26 mouse cellular contexts compared by ENCODE assay signal in genomic region chr2:40941301-40941700, GRCm38 (mm10).
DNase-seq lines count a peak whose midpoint lies in the region; ATAC-seq and TF ChIP-seq lines count a peak whose summit lies in the region.
"Had no signal": no experiment of that assay in that cellular context is flagged by ENCODE, and none has a peak within 500 bp of the region (broad histone marks: within the 10 kb centered on the region; RNA-seq: fewer than 3 reads in every experiment).

No protein-coding gene starts in this region.

- no peaks in the 10 kb centered on the region for H3K4me1 ChIP-seq in embryonic facial prominence, embryonic 14.5 days (ENCODE audit: control insufficient read depth, insufficient read depth, low read length)
- no peaks in the 10 kb centered on the region for H3K4me1 ChIP-seq in embryonic facial prominence, embryonic 10.5 days
- no peaks in the 10 kb centered on the region for H3K4me1 ChIP-seq in hindbrain, embryonic 14.5 days (replicated peaks; ENCODE audit: control insufficient read depth, insufficient read depth, low read length)
- no peaks in the 10 kb centered on the region for H3K4me1 ChIP-seq in hindbrain, embryonic 10.5 days (replicated peaks)
- H3K4me1 ChIP-seq in midbrain, postnatal 0 days (ENCODE audit: insufficient read depth, low read length): no peaks in the 10 kb centered on the region
- no peaks in the 10 kb centered on the region for H3K4me1 ChIP-seq in midbrain, embryonic 14.5 days (ENCODE audit: control insufficient read depth, insufficient read depth, low read length)
- H3K4me1 ChIP-seq: embryonic facial prominence, embryonic 12.5 days; embryonic facial prominence, embryonic 15.5 days; forebrain, embryonic 10.5 days; forebrain, embryonic 13.5 days had no signal

- no peaks in the 10 kb centered on the region for H3K27me3 ChIP-seq in embryonic facial prominence, embryonic 14.5 days (replicated peaks; ENCODE audit: control insufficient read depth, insufficient read depth, low read length)
- no peaks in the 10 kb centered on the region for H3K27me3 ChIP-seq in embryonic facial prominence, embryonic 10.5 days (replicated peaks; ENCODE audit: low read depth, poor library complexity, severe bottlenecking)
- no peaks in the 10 kb centered on the region for H3K27me3 ChIP-seq in hindbrain, embryonic 14.5 days (ENCODE audit: control insufficient read depth, insufficient read depth, low read length)
- H3K27me3 ChIP-seq in hindbrain, embryonic 10.5 days (ENCODE audit: insufficient read depth, poor library complexity, severe bottlenecking): no peaks in the 10 kb centered on the region
- H3K27me3 ChIP-seq in midbrain, postnatal 0 days (ENCODE audit: insufficient read depth, low read length): no peaks in the 10 kb centered on the region
- H3K27me3 ChIP-seq in midbrain, embryonic 14.5 days (ENCODE audit: control insufficient read depth, insufficient read depth, low read length): no peaks in the 10 kb centered on the region
- H3K27me3 ChIP-seq: CH12.LX; embryonic facial prominence, embryonic 12.5 days; embryonic facial prominence, embryonic 15.5 days; forebrain, embryonic 13.5 days had no signal

- no peak overlapping the region for H3K27ac ChIP-seq in embryonic facial prominence, embryonic 14.5 days (replicated peaks; ENCODE audit: low read depth, low read length)
- H3K27ac ChIP-seq in embryonic facial prominence, embryonic 10.5 days (replicated peaks): no peak overlapping the region
- H3K27ac ChIP-seq in hindbrain, embryonic 14.5 days: no peak overlapping the region
- H3K27ac ChIP-seq in hindbrain, embryonic 10.5 days: no peak overlapping the region
- no peak overlapping the region for H3K27ac ChIP-seq in midbrain, postnatal 0 days (ENCODE audit: low read depth, low read length)
- no peak overlapping the region for H3K27ac ChIP-seq in midbrain, embryonic 14.5 days (replicated peaks; ENCODE audit: low read depth, low read length)
- H3K27ac ChIP-seq: embryonic facial prominence, embryonic 12.5 days; embryonic facial prominence, embryonic 15.5 days; forebrain, embryonic 10.5 days; forebrain, embryonic 13.5 days had no signal

- WGBS in embryonic facial prominence, embryonic 14.5 days: 65% methylated on average over 2 of the region's 2 CpGs
- WGBS in embryonic facial prominence, embryonic 10.5 days: 82% methylated on average over 2 of the region's 2 CpGs
- 58% methylated on average over 2 of the region's 2 CpGs for WGBS in hindbrain, embryonic 14.5 days
- WGBS in hindbrain, embryonic 10.5 days: 81% methylated on average over 2 of the region's 2 CpGs
- 74% methylated on average over 2 of the region's 2 CpGs for WGBS in midbrain, postnatal 0 days
- WGBS in midbrain, embryonic 14.5 days: 78% methylated on average over 2 of the region's 2 CpGs

- no peaks in the 10 kb centered on the region for H3K9me3 ChIP-seq in embryonic facial prominence, embryonic 14.5 days (ENCODE audit: control insufficient read depth, low read length)
- H3K9me3 ChIP-seq in embryonic facial prominence, embryonic 10.5 days: no peaks in the 10 kb centered on the region
- H3K9me3 ChIP-seq in hindbrain, embryonic 14.5 days (ENCODE audit: control insufficient read depth, low read length): no peaks in the 10 kb centered on the region
- H3K9me3 ChIP-seq in hindbrain, embryonic 10.5 days: no peaks in the 10 kb centered on the region
- no peaks in the 10 kb centered on the region for H3K9me3 ChIP-seq in midbrain, postnatal 0 days (ENCODE audit: low read length)
- H3K9me3 ChIP-seq in midbrain, embryonic 14.5 days (ENCODE audit: control insufficient read depth, low read length): no peaks in the 10 kb centered on the region
- H3K9me3 ChIP-seq: embryonic facial prominence, embryonic 12.5 days; embryonic facial prominence, embryonic 15.5 days; forebrain, embryonic 10.5 days; forebrain, embryonic 13.5 days; G1E had no signal

- H3K9ac ChIP-seq in embryonic facial prominence, embryonic 14.5 days (ENCODE audit: low read depth, low read length): no peak overlapping the region
- H3K9ac ChIP-seq in hindbrain, embryonic 14.5 days: no peak overlapping the region
- H3K9ac ChIP-seq in midbrain, postnatal 0 days (replicated peaks; ENCODE audit: low read length, poor library complexity, severe bottlenecking): no peak overlapping the region
- H3K9ac ChIP-seq in midbrain, embryonic 14.5 days (replicated peaks; ENCODE audit: low read length): no peak overlapping the region
- H3K9ac ChIP-seq: embryonic facial prominence, embryonic 12.5 days; embryonic facial prominence, embryonic 15.5 days; forebrain, embryonic 13.5 days had no signal

- H3K4me3 ChIP-seq in embryonic facial prominence, embryonic 14.5 days (ENCODE audit: low read depth, low read length): no peak overlapping the region
- H3K4me3 ChIP-seq in embryonic facial prominence, embryonic 10.5 days: no peak overlapping the region
- no peak overlapping the region for H3K4me3 ChIP-seq in hindbrain, embryonic 14.5 days (replicated peaks; ENCODE audit: low read length)
- H3K4me3 ChIP-seq in hindbrain, embryonic 10.5 days: no peak overlapping the region
- H3K4me3 ChIP-seq in midbrain, postnatal 0 days (ENCODE audit: low read depth, low read length): no peak overlapping the region
- H3K4me3 ChIP-seq in midbrain, embryonic 14.5 days (replicated peaks; ENCODE audit: low read depth, low read length): no peak overlapping the region
- H3K4me3 ChIP-seq: embryonic facial prominence, embryonic 12.5 days; embryonic facial prominence, embryonic 15.5 days; erythroblast, embryonic 14.5 days; forebrain, embryonic 10.5 days; forebrain, embryonic 13.5 days had no signal

- DNase-seq in embryonic facial prominence, embryonic 14.5 days (ENCODE audit: low spot score): peak; percentile 5
- DNase-seq in embryonic facial prominence, embryonic 10.5 days (ENCODE audit: low spot score): no peak
- peak; percentile 34 for DNase-seq in hindbrain, embryonic 14.5 days (ENCODE audit: low spot score)
- DNase-seq in hindbrain, embryonic 10.5 days (ENCODE audit: low spot score): no peak
- DNase-seq in midbrain, postnatal 0 days (ENCODE audit: low spot score): peak; percentile 4
- no peak for DNase-seq in midbrain, embryonic 14.5 days
- DNase-seq in cerebellum, postnatal 25 days: no peak
- DNase-seq: adrenal gland, adult 2 months; adrenal gland, postnatal 10 days; adrenal gland, postnatal 25 days; B cell, adult 2 months; cerebellum, adult 11-12 months; cerebellum, adult 2 months; cerebellum, adult 9-10 months; cerebellum, postnatal 10 days; cerebellum, postnatal 36 days; embryo, embryonic 11 days had no signal

- no peaks in the 10 kb centered on the region for H3K36me3 ChIP-seq in embryonic facial prominence, embryonic 14.5 days (ENCODE audit: control insufficient read depth, insufficient read depth, low read length)
- no peaks in the 10 kb centered on the region for H3K36me3 ChIP-seq in embryonic facial prominence, embryonic 10.5 days (replicated peaks)
- H3K36me3 ChIP-seq in hindbrain, embryonic 14.5 days (replicated peaks; ENCODE audit: control insufficient read depth, insufficient read depth): no peaks in the 10 kb centered on the region
- no peaks in the 10 kb centered on the region for H3K36me3 ChIP-seq in hindbrain, embryonic 10.5 days
- H3K36me3 ChIP-seq in midbrain, postnatal 0 days (ENCODE audit: insufficient read depth, low read length): no peaks in the 10 kb centered on the region
- no peaks in the 10 kb centered on the region for H3K36me3 ChIP-seq in midbrain, embryonic 14.5 days (ENCODE audit: control insufficient read depth, insufficient read depth, low read length)
- H3K36me3 ChIP-seq: embryonic facial prominence, embryonic 12.5 days; embryonic facial prominence, embryonic 15.5 days; forebrain, embryonic 10.5 days; G1E had no signal

- ATAC-seq in embryonic facial prominence, embryonic 14.5 days (ENCODE audit: low read depth): no peak
- no peak for ATAC-seq in hindbrain, embryonic 14.5 days (ENCODE audit: low FRiP score)
- no peak for ATAC-seq in midbrain, postnatal 0 days (ENCODE audit: low FRiP score)
- no peak for ATAC-seq in midbrain, embryonic 14.5 days (ENCODE audit: low FRiP score, low TSS enrichment)
- ATAC-seq: CD4-positive, CD25-positive, alpha-beta regulatory T cell, adult 4 months; forebrain, embryonic 13.5 days; forebrain, embryonic 16.5 days had no signal

- TF ChIP-seq CTCF in midbrain, postnatal 0 days (IDR thresholded peaks at IDR 0.05): no peak

- H3K4me2 ChIP-seq in embryonic facial prominence, embryonic 14.5 days (ENCODE audit: low read depth, low read length): no peak overlapping the region
- H3K4me2 ChIP-seq in hindbrain, embryonic 14.5 days (replicated peaks): no peak overlapping the region
- no peak overlapping the region for H3K4me2 ChIP-seq in midbrain, postnatal 0 days (ENCODE audit: low read depth, low read length, poor library complexity, severe bottlenecking)
- H3K4me2 ChIP-seq in midbrain, embryonic 14.5 days (ENCODE audit: low read length): no peak overlapping the region
- H3K4me2 ChIP-seq: embryonic facial prominence, embryonic 12.5 days; embryonic facial prominence, embryonic 15.5 days; forebrain, embryonic 13.5 days had no signal

Comparison
In these comparisons a context has a peak if more than half of its experiments do, and no peak if none do; other contexts are left out.
1. DNase-seq: peak in embryonic facial prominence, embryonic 14.5 days (single experiment), hindbrain, embryonic 14.5 days (single experiment) and midbrain, postnatal 0 days (single experiment); none in embryonic facial prominence, embryonic 10.5 days (single experiment), hindbrain, embryonic 10.5 days (single experiment), midbrain, embryonic 14.5 days (single experiment) and cerebellum, postnatal 25 days (0 of 2).